Mouse (Mus musculus) monocyte, adult 5-6 weeks (primary cell): Measurements from ENCODE around the gene Adcy6. TPM values are rescaled to one million over a fixed set of nuclear protein-coding genes. Genes with fewer than 3 reads are reported as not detected.
"Not testable (repeated sequence)": the region's sequence is repeated elsewhere in the genome, so short reads cannot be mapped to it uniquely, and the experiment has no call there.

Experiments used
- ATAC-seq: fragments of 153-309, 156-312 bp; replicated peaks from 2 replicates; pipeline ENCODE4 v1.8.0; 2017; ENCODE audit warnings: mild to moderate bottlenecking; ENCODE audit not compliant: low TSS enrichment, insufficient number of reproducible peaks, severe bottlenecking, poor library complexity, low FRiP score
- total RNA-seq: library from RNA; stranded (forward); fragments of 200-1000, 200-491, 200-594 nt; gene quantifications from 3 replicates; pipeline ENCODE4 v1.2.3, GENCODE M21; 2017

Gene Adcy6
- total RNA-seq, 1 experiment from 2014 or later, result not detected

GRCm38 (mm10) chr15:98606739-98607138, 3.1 kb downstream of the Adcy6 start:
- no peak for ATAC-seq

- ATAC-seq, result no peak
Observed at GRCm38 (mm10) chr15:98606051-98606536, 3.8 kb downstream of the Adcy6 start.

GRCm38 (mm10) chr15:98604041-98604575, 5.8 kb downstream of the Adcy6 start:
- ATAC-seq, result no peak

- no peak for ATAC-seq
Observed at GRCm38 (mm10) chr15:98602921-98603458, 6.9 kb downstream of the Adcy6 start.

GRCm38 (mm10) chr15:98602191-98602881, 7.5 kb downstream of the Adcy6 start:
- ATAC-seq, result no peak

- ATAC-seq, result no peak
Observed at GRCm38 (mm10) chr15:98601832-98602190, 8.1 kb downstream of the Adcy6 start.

- no peak for ATAC-seq
Observed at GRCm38 (mm10) chr15:98600036-98600709, 9.7 kb downstream of the Adcy6 start.

GRCm38 (mm10) chr15:98596609-98597008, 13.3 kb downstream of the Adcy6 start:
- no peak for ATAC-seq

- ATAC-seq, result no peak
Observed at GRCm38 (mm10) chr15:98595049-98595448, 14.8 kb downstream of the Adcy6 start.

GRCm38 (mm10) chr15:98594193-98594592, 15.7 kb downstream of the Adcy6 start:
- ATAC-seq, result no peak

- ATAC-seq, result no peak
Observed at GRCm38 (mm10) chr15:98591396-98591795, 18.5 kb downstream of the Adcy6 start.

- ATAC-seq, result no peak
Observed at GRCm38 (mm10) chr15:98589640-98590336, 20.1 kb downstream of the Adcy6 start.

- ATAC-seq, result no peak
Observed at GRCm38 (mm10) chr15:98587751-98588150, 22.1 kb downstream of the Adcy6 start.

- not testable (repeated sequence) for ATAC-seq
Observed at GRCm38 (mm10) chr15:98586141-98586540, 23.7 kb downstream of the Adcy6 start.

- ATAC-seq, result no peak
Observed at GRCm38 (mm10) chr15:98585421-98585820, 24.5 kb downstream of the Adcy6 start.

- no peak for ATAC-seq
Observed at GRCm38 (mm10) chr15:98582996-98583395, 26.9 kb downstream of the Adcy6 start.

GRCm38 (mm10) chr15:98582410-98582809, 27.5 kb downstream of the Adcy6 start:
- ATAC-seq, result no peak

GRCm38 (mm10) chr15:98579795-98580464, 29.9 kb downstream of the Adcy6 start:
- ATAC-seq, result 0 out of 2 replicates have a peak, but pooled peaks have one; percentile 27

- no peak for ATAC-seq
Observed at GRCm38 (mm10) chr15:98579310-98579709, 30.6 kb downstream of the Adcy6 start.
